Mouse (Mus musculus): ENCODE measurements around the gene Irx3. TPM values are rescaled to one million over a fixed set of nuclear protein-coding genes. Genes with fewer than 3 reads are reported as not detected.

The Irx3 gene
- polyA plus RNA-seq, 1 experiment from 2014 or later, result 1.8 TPM

DNA sequence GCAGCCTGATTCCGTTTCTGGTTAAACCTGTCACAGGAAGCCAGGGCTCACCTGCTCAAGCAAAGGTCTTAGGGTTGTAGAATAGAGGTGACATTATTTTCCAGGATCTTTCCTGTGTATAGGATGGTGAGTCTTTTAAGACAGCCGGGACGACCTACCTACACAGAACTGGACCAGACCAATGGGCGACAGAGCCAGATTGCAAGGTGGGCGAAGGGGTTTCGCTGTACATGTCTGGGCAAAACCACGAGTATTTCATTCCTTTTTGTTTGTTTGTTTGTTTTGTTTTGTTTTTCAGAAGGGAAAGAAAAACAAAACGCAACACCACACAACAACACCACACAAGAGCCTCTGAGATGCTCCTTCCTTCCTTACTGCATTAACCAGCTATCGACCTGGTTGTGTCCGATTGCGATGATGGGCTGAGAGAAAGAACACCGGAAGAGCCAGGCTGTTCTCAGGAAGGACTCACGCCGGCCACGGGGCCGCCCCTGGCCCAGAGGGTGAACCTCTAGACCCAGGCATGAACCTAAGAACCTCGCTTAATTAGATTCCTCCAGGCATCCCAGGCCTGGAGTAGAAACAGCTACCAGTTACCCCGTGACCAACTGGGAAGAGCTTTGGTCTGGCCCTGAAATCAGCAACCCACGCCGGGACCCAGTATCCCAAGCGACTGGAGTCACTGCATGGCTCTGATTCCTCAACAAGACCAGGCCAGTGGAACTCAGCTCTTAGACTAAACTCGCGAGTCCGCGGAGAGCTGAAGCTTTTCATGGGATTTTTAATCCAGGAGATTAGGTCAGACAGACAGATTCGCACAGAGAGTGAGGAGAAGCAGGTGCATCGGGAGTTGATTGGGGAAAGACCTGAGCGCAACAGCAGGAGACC is 1.9 kb upstream of the Irx3 start:
- Histone ChIP-seq H3K4me3 (replicated peaks; ENCODE audit: low read length) (no peak overlapping the region), H3K4me2 (ENCODE audit: low read depth, low read length) (no peak overlapping the region)
- WGBS, result 13% methylated on average over 28 of the region's 28 CpGs

DNA sequence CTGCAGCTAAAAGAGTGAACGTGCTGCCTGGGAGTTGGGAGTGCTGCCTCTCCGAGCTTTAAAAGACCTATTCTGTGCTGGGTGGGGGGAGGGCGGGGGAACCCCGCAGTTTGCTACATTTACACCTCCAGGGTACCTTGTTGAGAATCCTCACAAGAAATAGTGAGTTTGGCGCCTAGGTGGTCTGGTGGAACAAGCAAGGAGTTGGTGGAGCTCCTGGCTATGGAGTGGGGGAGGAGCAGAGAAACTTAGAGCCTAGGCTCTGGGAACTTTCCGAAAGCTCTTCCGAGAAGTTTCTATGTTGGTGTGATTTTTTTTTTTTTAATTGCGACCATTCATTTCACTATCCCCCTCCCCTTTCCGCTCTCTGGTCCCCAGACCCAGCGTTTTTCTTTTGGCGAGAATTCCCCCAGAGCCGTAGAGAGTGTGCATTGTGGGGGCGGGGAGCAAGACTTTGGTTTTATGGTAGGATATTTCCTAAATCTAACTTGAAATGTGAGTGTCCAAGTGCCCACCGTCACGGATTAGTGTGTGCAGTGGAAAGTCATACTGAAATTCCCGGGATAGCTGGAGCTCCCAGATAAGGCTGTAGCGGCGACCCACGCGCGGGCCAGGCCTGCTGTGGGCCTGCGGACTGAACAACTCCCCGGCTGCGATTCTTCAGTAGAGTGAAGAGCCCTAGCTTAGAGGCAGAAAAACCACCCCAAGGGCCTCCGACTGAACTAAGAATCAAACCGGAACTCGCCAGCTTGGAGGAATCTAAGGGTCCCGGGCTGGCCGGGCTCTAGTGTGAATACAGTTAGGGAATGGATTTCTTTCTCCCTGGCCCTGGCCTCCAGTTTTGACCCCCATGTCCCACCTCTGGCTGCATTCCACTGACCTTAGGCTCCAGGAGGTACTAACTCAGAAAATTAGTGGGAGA is 795 bp upstream of the Irx3 start:
- Histone ChIP-seq H3K36me3 (ENCODE audit: control insufficient read depth, insufficient read depth, low read length) (no peaks in the 10 kb centered on the region), H3K9ac (ENCODE audit: low read length) (peak overlapping the region; percentile 60), H3K27me3 (ENCODE audit: control insufficient read depth, insufficient read depth, low read length) (peaks cover 85% of the 10 kb centered on the region), H3K9me3 (replicated peaks; ENCODE audit: control insufficient read depth, low read length) (0 out of 2 replicates have a peak, but pooled peaks cover 3% of the 10 kb centered on the region), H3K4me1 (ENCODE audit: control insufficient read depth, insufficient read depth, low read length) (peaks cover 12% of the 10 kb centered on the region), H3K4me3 (replicated peaks; ENCODE audit: low read length) (peak overlapping the region; percentile 58), H3K27ac (ENCODE audit: low read length) (peak overlapping the region; percentile 34; the same call in 1 of the 2 replicates), H3K4me2 (ENCODE audit: low read depth, low read length) (peak overlapping the region; percentile 75)
- ATAC-seq (ENCODE audit: insufficient read depth, low FRiP score), result no peak
- 4% methylated on average over 29 of the region's 29 CpGs for WGBS

More for the DNA sequence above, 1.9 kb upstream of the Irx3 start:
- Histone ChIP-seq H3K27me3 (ENCODE audit: control insufficient read depth, insufficient read depth, low read length) (peaks cover 87% of the 10 kb centered on the region), H3K9ac (ENCODE audit: low read length) (no peak overlapping the region), H3K36me3 (ENCODE audit: control insufficient read depth, insufficient read depth, low read length) (no peaks in the 10 kb centered on the region), H3K9me3 (replicated peaks; ENCODE audit: control insufficient read depth, low read length) (0 out of 2 replicates have a peak, but pooled peaks cover 3% of the 10 kb centered on the region), H3K4me1 (ENCODE audit: control insufficient read depth, insufficient read depth, low read length) (peaks cover 12% of the 10 kb centered on the region), H3K27ac (ENCODE audit: low read length) (no peak overlapping the region)
- ATAC-seq (ENCODE audit: insufficient read depth, low FRiP score), result no peak

DNA sequence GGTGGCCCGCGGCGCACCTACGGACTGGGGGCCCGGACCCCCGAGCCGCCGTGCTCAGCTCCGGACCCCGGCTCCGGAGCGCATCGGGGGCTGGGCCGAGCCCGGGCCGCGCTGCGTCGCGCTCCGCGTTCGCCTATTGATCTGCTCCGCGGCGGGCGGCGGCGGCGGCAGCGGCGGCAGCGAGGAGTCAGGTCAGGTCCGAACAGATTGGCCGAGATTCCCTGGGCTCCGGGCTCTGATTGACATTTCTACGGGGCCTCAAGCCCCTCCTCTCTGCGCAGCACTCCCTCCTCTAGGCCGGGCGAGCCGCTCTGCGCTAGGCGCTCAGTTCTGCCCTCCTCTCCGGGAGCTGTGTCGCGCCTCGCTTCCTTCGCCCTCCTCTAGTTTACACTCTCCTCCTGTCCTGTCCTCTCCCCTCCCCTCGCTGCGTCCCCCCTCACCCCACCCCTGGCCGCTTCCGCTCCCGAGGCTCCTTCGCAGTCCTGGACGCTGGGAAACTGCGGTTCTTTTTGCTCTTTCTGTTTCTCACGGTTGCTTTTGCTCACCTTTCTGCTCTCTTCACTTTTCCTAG is 541 bp downstream of the Irx3 start:
- peaks cover 12% of the 10 kb centered on the region for H3K4me1 ChIP-seq (ENCODE audit: control insufficient read depth, insufficient read depth, low read length)
- under 1% methylated on average over 57 of the region's 57 CpGs for WGBS
- peaks cover 82% of the 10 kb centered on the region for H3K27me3 ChIP-seq (ENCODE audit: control insufficient read depth, insufficient read depth, low read length)
- no peaks in the 10 kb centered on the region for H3K36me3 ChIP-seq (ENCODE audit: control insufficient read depth, insufficient read depth, low read length)
- peak overlapping the region; percentile 71 for H3K9ac ChIP-seq (ENCODE audit: low read length)
- peak; percentile 76 for ATAC-seq (ENCODE audit: insufficient read depth, low FRiP score)
- H3K9me3 ChIP-seq (replicated peaks; ENCODE audit: control insufficient read depth, low read length), result no peaks in the 10 kb centered on the region
- peak overlapping the region; percentile 75 for H3K4me2 ChIP-seq (ENCODE audit: low read depth, low read length)
- H3K4me3 ChIP-seq (replicated peaks; ENCODE audit: low read length), result peak overlapping the region; percentile 58
- peak overlapping the region; percentile 86 for H3K27ac ChIP-seq (ENCODE audit: low read length)

DNA sequence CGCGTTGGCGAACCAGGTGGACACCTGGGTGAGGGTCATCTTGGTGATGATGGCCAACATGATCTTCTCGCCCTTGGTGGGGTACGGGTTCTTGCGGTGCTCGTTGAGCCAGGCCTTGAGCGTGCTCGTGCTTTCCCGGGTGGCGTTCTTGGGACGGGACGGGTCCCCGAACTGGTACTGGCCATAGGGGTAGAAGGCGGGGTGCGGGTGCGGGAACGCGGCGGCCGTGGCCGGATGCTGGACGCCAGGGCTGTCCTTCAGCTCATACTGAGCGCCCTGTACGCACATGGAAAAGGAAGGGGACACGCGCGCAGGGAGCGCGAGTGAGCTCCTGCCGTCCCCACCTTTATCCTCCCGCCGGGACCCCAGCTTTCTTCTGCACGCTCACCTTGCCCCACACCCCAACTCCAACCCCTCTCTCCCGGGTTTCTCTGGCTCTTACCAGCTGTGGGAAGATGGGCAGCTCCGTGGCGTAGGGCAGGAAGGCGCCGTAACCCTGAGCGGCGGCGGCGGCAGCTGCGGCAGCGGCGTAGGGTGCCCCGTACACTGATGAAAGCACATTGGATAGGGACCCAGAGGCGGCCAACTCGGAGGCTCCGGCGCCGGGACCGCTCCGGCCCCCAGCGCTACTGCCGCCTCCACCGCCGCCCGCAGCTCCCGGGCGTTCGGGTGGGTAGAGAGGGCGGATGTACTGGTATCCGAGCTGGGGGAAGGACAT is 1.2 kb downstream of the Irx3 start:
- Histone ChIP-seq H3K27me3 (ENCODE audit: control insufficient read depth, insufficient read depth, low read length) (peaks cover 85% of the 10 kb centered on the region), H3K4me3 (replicated peaks; ENCODE audit: low read length) (peak overlapping the region; percentile 58), H3K9ac (ENCODE audit: low read length) (peak overlapping the region; percentile 71), H3K4me1 (ENCODE audit: control insufficient read depth, insufficient read depth, low read length) (peaks cover 12% of the 10 kb centered on the region), H3K36me3 (ENCODE audit: control insufficient read depth, insufficient read depth, low read length) (no peaks in the 10 kb centered on the region), H3K27ac (ENCODE audit: low read length) (peak overlapping the region; percentile 86), H3K4me2 (ENCODE audit: low read depth, low read length) (peak overlapping the region; percentile 75), H3K9me3 (replicated peaks; ENCODE audit: control insufficient read depth, low read length) (no peaks in the 10 kb centered on the region)
- under 1% methylated on average over 64 of the region's 64 CpGs for WGBS
- ATAC-seq (ENCODE audit: insufficient read depth, low FRiP score), result 0 out of 2 replicates have a peak, but pooled peaks have one; percentile 3

DNA sequence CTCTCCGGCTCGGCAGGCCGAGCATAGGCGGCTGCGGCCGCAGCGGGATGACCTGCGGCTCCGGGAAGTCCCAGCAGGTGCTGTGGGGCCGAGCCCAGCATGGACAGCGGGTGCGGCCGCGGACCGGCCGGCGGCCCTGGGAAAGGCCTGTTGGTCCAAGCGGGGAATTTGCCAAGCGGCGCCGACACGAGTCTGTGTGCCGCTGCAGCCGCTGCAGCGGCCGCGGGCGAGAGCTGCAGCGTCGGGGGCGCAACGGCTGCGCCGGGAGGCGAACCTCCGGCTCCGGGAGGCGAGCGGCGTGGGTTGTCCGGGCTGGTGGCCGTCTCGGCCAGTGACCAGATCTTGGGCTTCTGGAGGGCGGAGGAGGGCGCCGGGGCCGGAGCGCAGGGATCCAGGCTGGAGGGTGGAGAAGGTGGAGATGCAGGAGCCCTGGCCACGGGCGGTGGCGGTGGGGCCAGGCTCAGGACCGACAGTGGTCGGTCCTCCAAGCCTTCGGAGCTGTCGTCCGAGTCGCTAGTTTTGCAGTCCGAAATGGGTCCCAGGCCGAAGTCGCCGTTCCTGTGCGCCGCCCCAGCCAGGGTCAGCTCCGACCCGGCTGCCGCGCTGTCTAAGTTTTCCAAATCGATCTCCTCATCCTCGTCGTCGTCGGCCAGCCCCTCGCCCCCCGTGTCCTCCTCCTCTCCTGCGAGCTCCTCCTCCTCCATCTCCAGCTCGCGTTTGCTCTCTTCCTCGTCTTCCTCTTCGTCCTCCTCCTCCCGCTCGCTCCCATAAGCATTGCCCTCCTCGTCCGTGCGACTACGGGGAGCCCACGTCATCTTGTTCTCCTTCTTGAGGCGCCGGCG is 2.0 kb downstream of the Irx3 start:
- Histone ChIP-seq H3K9ac (ENCODE audit: low read length) (peak overlapping the region; percentile 71), H3K4me3 (replicated peaks; ENCODE audit: low read length) (peak overlapping the region; percentile 58), H3K36me3 (ENCODE audit: control insufficient read depth, insufficient read depth, low read length) (no peaks in the 10 kb centered on the region), H3K27ac (ENCODE audit: low read length) (no peak overlapping the region), H3K4me1 (ENCODE audit: control insufficient read depth, insufficient read depth, low read length) (peaks cover 7% of the 10 kb centered on the region), H3K9me3 (replicated peaks; ENCODE audit: control insufficient read depth, low read length) (no peaks in the 10 kb centered on the region), H3K27me3 (ENCODE audit: control insufficient read depth, insufficient read depth, low read length) (peaks cover 83% of the 10 kb centered on the region), H3K4me2 (ENCODE audit: low read depth, low read length) (peak overlapping the region; percentile 75)
- no peak for ATAC-seq (ENCODE audit: insufficient read depth, low FRiP score)
- WGBS, result 1% methylated on average over 89 of the region's 89 CpGs

DNA sequence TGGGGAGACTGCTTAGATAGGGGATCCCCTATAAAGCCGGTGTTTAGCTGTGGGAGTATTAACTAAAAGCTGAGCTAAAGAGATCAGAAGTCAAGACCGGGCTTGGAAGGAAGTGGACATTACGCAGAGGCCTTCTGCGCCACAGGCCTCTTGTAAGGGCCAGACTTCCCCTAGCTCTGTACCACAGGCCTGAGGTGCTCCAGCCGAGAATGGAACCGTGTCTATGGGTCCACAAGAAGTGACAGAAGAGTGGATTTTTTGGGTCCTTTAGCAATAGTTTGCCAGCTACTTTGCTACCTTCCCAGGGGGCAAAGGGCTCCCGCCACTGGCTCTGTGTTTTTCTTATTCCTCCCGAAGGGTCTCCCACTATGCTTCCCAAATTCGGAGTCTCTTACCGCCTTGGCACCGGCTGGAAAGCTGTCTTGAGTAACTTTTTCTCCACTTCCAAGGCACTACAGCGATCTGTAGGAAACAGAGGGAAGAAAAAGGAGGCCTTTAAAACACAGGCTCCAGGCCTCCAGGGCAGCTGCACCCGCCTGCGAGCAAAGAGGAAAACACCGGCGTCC is 2.8 kb downstream of the Irx3 start:
- no peaks in the 10 kb centered on the region for H3K9me3 ChIP-seq (replicated peaks; ENCODE audit: control insufficient read depth, low read length)
- WGBS, result 31% methylated on average over 16 of the region's 16 CpGs
- H3K36me3 ChIP-seq (ENCODE audit: control insufficient read depth, insufficient read depth, low read length), result no peaks in the 10 kb centered on the region
- H3K4me2 ChIP-seq (ENCODE audit: low read depth, low read length), result peak overlapping the region; percentile 75
- peak overlapping the region; percentile 71 for H3K9ac ChIP-seq (ENCODE audit: low read length)
- ATAC-seq (ENCODE audit: insufficient read depth, low FRiP score), result no peak
- peaks cover 7% of the 10 kb centered on the region for H3K4me1 ChIP-seq (ENCODE audit: control insufficient read depth, insufficient read depth, low read length)
- H3K4me3 ChIP-seq (replicated peaks; ENCODE audit: low read length), result peak overlapping the region; percentile 58
- no peak overlapping the region for H3K27ac ChIP-seq (ENCODE audit: low read length)
- peaks cover 77% of the 10 kb centered on the region for H3K27me3 ChIP-seq (ENCODE audit: control insufficient read depth, insufficient read depth, low read length)

DNA sequence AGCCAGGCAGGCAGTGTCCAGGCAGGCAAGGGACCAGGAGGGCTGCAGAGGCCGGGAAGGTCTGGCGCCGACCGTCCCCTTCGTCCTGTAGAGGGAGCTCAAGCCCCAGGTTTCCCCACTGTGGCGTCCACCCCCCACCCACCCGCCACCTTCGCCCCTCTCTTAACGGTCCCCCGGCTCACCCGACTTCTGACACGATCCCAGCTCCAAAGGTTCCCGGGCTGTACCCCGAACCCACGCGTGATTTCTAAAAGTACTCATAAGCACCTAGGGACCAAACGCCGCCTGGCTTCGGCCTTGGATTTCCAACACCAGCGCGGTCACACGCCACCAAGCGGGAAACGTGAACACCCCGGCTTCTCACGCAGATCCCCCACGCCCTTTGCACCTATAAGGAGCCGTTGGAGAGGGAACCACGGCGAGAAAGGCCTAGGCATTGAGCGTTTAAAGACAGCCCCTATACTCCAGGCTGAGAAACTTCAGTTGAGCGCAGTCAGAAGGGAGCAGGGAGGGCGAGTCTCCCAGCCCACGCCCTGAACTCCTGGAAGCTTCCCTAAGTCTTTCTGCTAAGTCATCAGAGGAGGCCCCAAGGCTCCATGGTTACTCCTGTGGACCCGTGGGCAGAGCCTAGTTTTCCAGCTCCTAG is 4.1 kb downstream of the Irx3 start:
- Histone ChIP-seq H3K4me2 (ENCODE audit: low read depth, low read length) (peak overlapping the region; percentile 65), H3K4me1 (ENCODE audit: control insufficient read depth, insufficient read depth, low read length) (peaks cover 7% of the 10 kb centered on the region), H3K27ac (ENCODE audit: low read length) (no peak overlapping the region), H3K27me3 (ENCODE audit: control insufficient read depth, insufficient read depth, low read length) (peaks cover 65% of the 10 kb centered on the region), H3K36me3 (ENCODE audit: control insufficient read depth, insufficient read depth, low read length) (no peaks in the 10 kb centered on the region), H3K9ac (ENCODE audit: low read length) (no peak overlapping the region; the same call in 1 of the 2 replicates), H3K4me3 (replicated peaks; ENCODE audit: low read length) (peak overlapping the region; percentile 41), H3K9me3 (replicated peaks; ENCODE audit: control insufficient read depth, low read length) (no peaks in the 10 kb centered on the region)
- peak; percentile 41; the same call in 1 of the 2 replicates for ATAC-seq (ENCODE audit: insufficient read depth, low FRiP score)
- WGBS, result 2% methylated on average over 33 of the region's 35 CpGs

Measured in stomach, embryonic 16.5 days (tissue).